Mouse (Mus musculus) midbrain, embryonic 13.5 days (tissue): ENCODE data around the gene Ankrd2. TPM values are rescaled to one million over a fixed set of nuclear protein-coding genes. Genes with fewer than 3 reads are reported as not detected.

Experiments used
- ATAC-seq: fragments of 200-750 bp; cut with Nextera tagmentation; 2 replicates; pipeline ENCODE4 v1.8.0; 2017; ENCODE audit warnings: mild to moderate bottlenecking, moderate TSS enrichment, moderate library complexity
- H3K27ac ChIP-seq: fragments of 300-500 bp; sonication (generic); 2 replicates; pipeline ENCODE4 v1.5.1; 2015; ENCODE audit warnings: inconsistent platforms, mild to moderate bottlenecking, moderate library complexity
- H3K27me3 ChIP-seq: fragments of 300-500 bp; sonication (generic); 2 replicates; pipeline ENCODE4 v1.6.1; 2015; ENCODE audit warnings: mild to moderate bottlenecking, inconsistent platforms
- H3K36me3 ChIP-seq: fragments of 300-500 bp; sonication (generic); 2 replicates; pipeline ENCODE4 v1.6.1; 2015; ENCODE audit warnings: mild to moderate bottlenecking, inconsistent platforms
- H3K4me1 ChIP-seq: fragments of 300-500 bp; sonication (generic); replicated peaks from 2 replicates; pipeline ENCODE4 v1.6.1; 2015; ENCODE audit warnings: inconsistent platforms
- H3K4me2 ChIP-seq: fragments of 300-500 bp; sonication (generic); replicated peaks from 2 replicates; pipeline ENCODE4 v1.6.1; 2015; ENCODE audit warnings: moderate library complexity, mild to moderate bottlenecking, inconsistent platforms
- H3K4me3 ChIP-seq: fragments of 300-500 bp; sonication (generic); replicated peaks from 2 replicates; pipeline ENCODE4 v1.5.1; 2015; ENCODE audit warnings: mild to moderate bottlenecking, inconsistent platforms
- H3K9ac ChIP-seq: fragments of 300-500 bp; sonication (generic); replicated peaks from 2 replicates; pipeline ENCODE4 v1.6.1; 2015; ENCODE audit warnings: mild to moderate bottlenecking, inconsistent platforms
- H3K9me3 ChIP-seq: fragments of 300-500 bp; sonication (generic); 2 replicates; pipeline ENCODE4 v1.6.1; 2016; ENCODE audit warnings: mild to moderate bottlenecking, inconsistent platforms
- WGBS: fragments of 180-500 bp; shearing (Covaris S2); methylation state at CpG from one replicate; pipeline ENCODE4 v1.1.7; 2015; 5-methylcytosine and 5-hydroxymethylcytosine counted together
- polyA plus RNA-seq: library from polyadenylated mRNA; unstranded; fragments of >200 nt; fragmentation: Nextera tagmentation; extraction: Ambion mirVana; gene quantifications from 2 replicates; pipeline ENCODE4 v1.2.1, GENCODE M21; 2015

Gene Ankrd2
- polyA plus RNA-seq, result 0.19 and 0.31 TPM in 2 replicates

DNA sequence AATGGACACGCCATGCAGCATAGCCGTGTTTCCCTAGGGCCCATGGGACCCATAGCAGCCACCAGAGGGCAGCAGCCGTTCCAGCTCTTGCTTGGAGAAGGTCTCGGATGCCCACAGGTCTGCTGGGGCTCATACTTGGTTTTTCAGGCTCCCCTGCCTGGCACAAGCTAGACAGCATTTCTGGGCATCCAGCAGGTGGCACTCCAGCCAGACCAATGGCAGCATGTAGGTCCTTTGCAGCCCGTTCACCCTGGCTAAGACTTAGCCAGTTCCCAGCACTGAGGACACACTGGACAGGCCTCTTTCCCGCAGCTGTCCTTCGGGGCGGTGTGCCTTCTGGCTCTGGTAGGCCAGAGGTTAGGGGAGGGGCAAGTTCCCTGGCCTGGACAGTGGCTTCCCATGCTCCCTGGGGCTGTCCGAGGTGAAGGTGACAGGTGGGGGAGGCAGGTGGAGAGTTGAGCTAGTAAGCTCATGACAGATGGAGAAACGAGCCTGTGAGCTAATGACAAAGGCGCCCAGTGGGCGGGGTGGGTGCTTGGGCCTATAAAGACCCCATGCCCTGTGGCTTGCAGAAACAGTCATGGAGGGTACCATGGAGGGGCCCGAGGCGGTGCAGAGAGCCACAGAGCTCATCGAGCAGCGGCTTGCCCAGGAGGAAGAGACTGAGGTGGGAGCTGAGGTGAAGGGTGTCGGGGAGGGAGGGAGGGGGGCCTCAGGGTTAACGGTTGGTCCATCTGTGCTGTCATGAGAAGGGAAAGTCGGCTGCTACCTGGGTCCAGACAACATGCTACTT, at the start of gene Ankrd2:
Gene Ankrd2, plus strand, starts transcription at position 545 of the 793 bp plus-strand sequence.
- H3K27me3 ChIP-seq, result no peaks in the 10 kb centered on the region
- 0 out of 2 replicates have a peak, but pooled peaks cover 3% of the 10 kb centered on the region for H3K4me1 ChIP-seq
- no peaks in the 10 kb centered on the region for H3K9me3 ChIP-seq
- H3K4me3 ChIP-seq, result no peak within 1 kb of the TSS
- H3K4me2 ChIP-seq, result no peak within 1 kb of the TSS
- ATAC-seq, result peak; percentile 84
- H3K36me3 ChIP-seq, result no peaks in the 10 kb centered on the region
- 62% methylated on average over 18 of the region's 19 CpGs for WGBS
- H3K27ac ChIP-seq, result no peak within 1 kb of the TSS
- no peak within 1 kb of the TSS for H3K9ac ChIP-seq

GRCm38 (mm10) chr19:41987206-41987605, 48.6 kb upstream of the Ankrd2 start:
- no peak overlapping the region for H3K4me3 ChIP-seq
- H3K4me1 ChIP-seq, result peaks cover 8% of the 10 kb centered on the region
- no peak for ATAC-seq
- H3K27ac ChIP-seq, result no peak overlapping the region
- no peaks in the 10 kb centered on the region for H3K9me3 ChIP-seq
- no peak overlapping the region for H3K9ac ChIP-seq
- 93% methylated on average over 4 of the region's 4 CpGs for WGBS
- H3K4me2 ChIP-seq, result no peak overlapping the region
- no peaks in the 10 kb centered on the region for H3K36me3 ChIP-seq
- peaks cover 20% of the 10 kb centered on the region for H3K27me3 ChIP-seq

DNA sequence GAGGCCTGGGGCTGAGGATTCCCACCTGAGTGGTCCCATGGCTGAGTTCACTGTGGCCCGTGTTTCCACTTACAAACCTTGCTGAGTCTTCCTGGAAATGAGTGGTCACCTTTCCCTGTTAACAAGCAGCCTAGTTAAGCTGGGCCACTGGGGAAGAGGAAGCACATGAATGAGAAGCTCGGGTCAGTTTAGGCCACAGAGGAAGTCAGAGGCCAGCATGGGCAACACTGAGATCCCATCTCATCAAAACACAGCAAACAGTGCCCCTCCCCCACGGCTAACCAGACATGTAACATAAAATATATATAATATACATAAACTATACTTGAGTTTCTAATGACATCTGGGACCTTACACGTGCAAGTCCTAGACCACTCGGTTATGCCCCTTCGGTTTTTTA, 46.0 kb upstream of the Ankrd2 start:
- Histone ChIP-seq H3K36me3 (no peaks in the 10 kb centered on the region), H3K9ac (no peak overlapping the region), H3K4me2 (no peak overlapping the region), H3K9me3 (no peaks in the 10 kb centered on the region), H3K4me1 (no peaks in the 10 kb centered on the region), H3K4me3 (no peak overlapping the region), H3K27me3 (no peaks in the 10 kb centered on the region), H3K27ac (no peak overlapping the region)
- whole genome bisulfite sequencing, result 86% methylated on average over 6 of the region's 6 CpGs
- ATAC-seq, result no peak

DNA sequence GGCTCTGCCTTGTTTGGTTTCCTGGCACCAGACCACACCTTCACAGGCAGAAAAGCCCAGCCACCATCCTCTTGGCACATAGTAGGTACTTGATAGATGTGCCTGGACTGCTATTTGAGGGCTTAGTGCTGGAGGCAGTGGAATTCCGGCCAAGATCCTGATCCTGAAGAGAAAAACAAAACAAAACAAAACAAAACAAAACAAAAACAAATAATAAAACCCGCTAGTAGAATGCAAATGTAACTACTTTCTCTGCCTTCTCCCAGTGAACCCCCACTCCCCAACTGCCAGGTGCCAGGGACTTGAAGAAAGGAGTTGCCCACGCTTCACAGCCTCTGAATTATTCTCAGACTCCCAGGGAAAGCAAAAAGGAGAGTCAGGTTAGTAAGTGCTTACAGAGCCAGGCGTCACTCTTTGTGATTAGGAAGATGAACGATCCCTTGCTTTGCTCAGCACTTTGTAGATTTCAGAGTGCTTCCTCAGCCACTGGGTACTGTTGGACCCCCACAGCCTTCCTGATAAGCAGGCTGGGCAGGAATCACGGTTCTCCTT, 43.8 kb upstream of the Ankrd2 start:
- H3K4me2 ChIP-seq, result no peak overlapping the region
- no peak for ATAC-seq
- H3K9me3 ChIP-seq, result no peaks in the 10 kb centered on the region
- WGBS, result 35% methylated on average over 6 of the region's 6 CpGs
- H3K4me1 ChIP-seq, result 0 out of 2 replicates have a peak, but pooled peaks cover 7% of the 10 kb centered on the region
- no peak overlapping the region for H3K27ac ChIP-seq
- no peak overlapping the region for H3K9ac ChIP-seq
- no peaks in the 10 kb centered on the region for H3K36me3 ChIP-seq
- H3K4me3 ChIP-seq, result no peak overlapping the region
- H3K27me3 ChIP-seq, result no peaks in the 10 kb centered on the region

DNA sequence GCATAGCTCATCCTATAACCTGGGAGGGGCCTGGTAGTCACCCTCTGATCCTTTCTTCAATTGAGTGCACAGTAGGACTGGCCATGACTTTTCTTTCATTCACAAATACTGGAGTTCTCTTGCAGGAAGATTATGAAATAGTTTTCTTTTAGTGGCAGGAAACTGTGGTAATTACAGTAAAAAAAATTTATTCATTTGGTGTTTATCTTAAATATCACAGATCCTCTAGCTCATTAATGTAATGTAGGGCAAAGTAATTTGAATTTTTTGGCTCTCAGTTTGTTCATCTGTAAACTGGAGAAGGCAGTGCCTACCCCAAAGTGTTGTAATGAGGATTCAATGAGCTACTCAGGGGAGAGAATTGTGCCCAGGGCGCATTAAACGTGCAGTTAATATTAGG, 42.8 kb upstream of the Ankrd2 start:
- no peak overlapping the region for H3K27ac ChIP-seq
- no peak overlapping the region for H3K4me3 ChIP-seq
- no peaks in the 10 kb centered on the region for H3K27me3 ChIP-seq
- no peak for ATAC-seq
- no peaks in the 10 kb centered on the region for H3K36me3 ChIP-seq
- H3K4me2 ChIP-seq, result no peak overlapping the region
- H3K9ac ChIP-seq, result no peak overlapping the region
- H3K9me3 ChIP-seq, result no peaks in the 10 kb centered on the region
- 100% methylated on average over 2 of the region's 2 CpGs for WGBS
- 0 out of 2 replicates have a peak, but pooled peaks cover 7% of the 10 kb centered on the region for H3K4me1 ChIP-seq

- H3K4me3 ChIP-seq, result no peak overlapping the region
- H3K4me1 ChIP-seq, result 0 out of 2 replicates have a peak, but pooled peaks cover 7% of the 10 kb centered on the region
- no peak overlapping the region for H3K27ac ChIP-seq
- WGBS, result 86% methylated on average over 6 of the region's 6 CpGs
- no peaks in the 10 kb centered on the region for H3K9me3 ChIP-seq
- H3K4me2 ChIP-seq, result no peak overlapping the region
- no peaks in the 10 kb centered on the region for H3K36me3 ChIP-seq
- no peaks in the 10 kb centered on the region for H3K27me3 ChIP-seq
- H3K9ac ChIP-seq, result no peak overlapping the region
- ATAC-seq, result no peak
These were observed 42.3 kb upstream of the Ankrd2 start for GRCm38 (mm10) chr19:41993484-41993883.

GRCm38 (mm10) chr19:41994023-41994422, 41.8 kb upstream of the Ankrd2 start:
- ATAC-seq, result no peak
- H3K4me2 ChIP-seq, result no peak overlapping the region
- no peaks in the 10 kb centered on the region for H3K36me3 ChIP-seq
- no peak overlapping the region for H3K27ac ChIP-seq
- H3K4me3 ChIP-seq, result no peak overlapping the region
- no peaks in the 10 kb centered on the region for H3K9me3 ChIP-seq
- 0 out of 2 replicates have a peak, but pooled peaks cover 7% of the 10 kb centered on the region for H3K4me1 ChIP-seq
- H3K9ac ChIP-seq, result no peak overlapping the region
- no peaks in the 10 kb centered on the region for H3K27me3 ChIP-seq
- 93% methylated on average over 7 of the region's 7 CpGs for WGBS

- 45% methylated on average over 1 of the region's 1 CpGs for WGBS
- Histone ChIP-seq H3K4me1 (0 out of 2 replicates have a peak, but pooled peaks cover 7% of the 10 kb centered on the region), H3K27ac (no peak overlapping the region), H3K4me3 (no peak overlapping the region), H3K27me3 (no peaks in the 10 kb centered on the region), H3K4me2 (no peak overlapping the region), H3K9ac (no peak overlapping the region), H3K9me3 (no peaks in the 10 kb centered on the region), H3K36me3 (no peaks in the 10 kb centered on the region)
- no peak for ATAC-seq
These were observed 40.3 kb upstream of the Ankrd2 start for GRCm38 (mm10) chr19:41995483-41995882.

GRCm38 (mm10) chr19:41997090-41997489, 38.7 kb upstream of the Ankrd2 start:
- H3K4me1 ChIP-seq, result 0 out of 2 replicates have a peak, but pooled peaks cover 7% of the 10 kb centered on the region
- 94% methylated on average over 10 of the region's 10 CpGs for WGBS
- no peaks in the 10 kb centered on the region for H3K9me3 ChIP-seq
- H3K4me2 ChIP-seq, result no peak overlapping the region
- no peak overlapping the region for H3K4me3 ChIP-seq
- no peaks in the 10 kb centered on the region for H3K27me3 ChIP-seq
- ATAC-seq, result no peak
- no peaks in the 10 kb centered on the region for H3K36me3 ChIP-seq
- H3K27ac ChIP-seq, result no peak overlapping the region
- H3K9ac ChIP-seq, result no peak overlapping the region

GRCm38 (mm10) chr19:41998770-41999548, 36.8 kb upstream of the Ankrd2 start:
- no peak for ATAC-seq
- no peaks in the 10 kb centered on the region for H3K27me3 ChIP-seq
- no peak overlapping the region for H3K9ac ChIP-seq
- 0 out of 2 replicates have a peak, but pooled peaks cover 7% of the 10 kb centered on the region for H3K4me1 ChIP-seq
- WGBS, result 94% methylated on average over 9 of the region's 9 CpGs
- H3K9me3 ChIP-seq, result no peaks in the 10 kb centered on the region
- H3K4me2 ChIP-seq, result no peak overlapping the region
- H3K36me3 ChIP-seq, result no peaks in the 10 kb centered on the region
- no peak overlapping the region for H3K4me3 ChIP-seq
- no peak overlapping the region for H3K27ac ChIP-seq

DNA sequence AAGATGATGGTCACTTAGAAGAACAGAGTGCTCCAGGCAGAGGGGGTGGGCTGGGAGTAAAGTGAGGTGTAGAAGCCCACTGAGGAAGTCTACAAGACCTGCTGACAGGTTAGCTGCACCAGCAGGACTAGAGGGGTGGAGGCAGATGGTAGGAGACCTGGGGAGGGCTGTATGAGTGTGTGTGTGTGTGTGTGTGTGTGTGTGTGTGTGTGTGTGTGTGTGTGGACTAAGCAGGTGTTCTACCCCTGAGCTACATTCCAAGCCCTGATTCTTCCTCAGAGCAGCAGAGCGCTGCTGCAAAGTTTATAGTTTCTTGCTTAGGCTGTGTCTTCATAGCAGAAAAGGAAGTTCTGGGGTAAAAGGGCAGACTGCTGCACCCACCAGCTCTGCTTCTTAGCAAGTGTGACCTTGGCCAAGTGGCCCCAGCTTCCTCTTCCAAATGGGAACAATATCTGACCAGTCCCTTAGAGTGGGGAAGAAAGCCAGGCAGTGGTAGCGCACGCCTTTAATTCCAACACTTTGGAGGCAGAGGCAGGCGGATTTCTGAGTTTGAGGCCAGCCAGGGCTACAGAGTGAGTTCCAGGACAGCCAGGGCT, 36.0 kb upstream of the Ankrd2 start:
- WGBS, result 87% methylated on average over 4 of the region's 4 CpGs
- H3K9me3 ChIP-seq, result no peaks in the 10 kb centered on the region
- H3K36me3 ChIP-seq, result no peaks in the 10 kb centered on the region
- 0 out of 2 replicates have a peak, but pooled peaks cover 7% of the 10 kb centered on the region for H3K4me1 ChIP-seq
- no peak for ATAC-seq
- no peak overlapping the region for H3K4me2 ChIP-seq
- no peak overlapping the region for H3K9ac ChIP-seq
- H3K27ac ChIP-seq, result no peak overlapping the region
- no peak overlapping the region for H3K4me3 ChIP-seq
- no peaks in the 10 kb centered on the region for H3K27me3 ChIP-seq
